Mouse (Mus musculus): ENCODE measurements at regions not wholly inside any gene's neighbourhood (a gene's known extent, or its start where the extent isn't known, plus 50 kb on each side); places are given as distances from the start of the nearest gene placed in this dataset.

DNA sequence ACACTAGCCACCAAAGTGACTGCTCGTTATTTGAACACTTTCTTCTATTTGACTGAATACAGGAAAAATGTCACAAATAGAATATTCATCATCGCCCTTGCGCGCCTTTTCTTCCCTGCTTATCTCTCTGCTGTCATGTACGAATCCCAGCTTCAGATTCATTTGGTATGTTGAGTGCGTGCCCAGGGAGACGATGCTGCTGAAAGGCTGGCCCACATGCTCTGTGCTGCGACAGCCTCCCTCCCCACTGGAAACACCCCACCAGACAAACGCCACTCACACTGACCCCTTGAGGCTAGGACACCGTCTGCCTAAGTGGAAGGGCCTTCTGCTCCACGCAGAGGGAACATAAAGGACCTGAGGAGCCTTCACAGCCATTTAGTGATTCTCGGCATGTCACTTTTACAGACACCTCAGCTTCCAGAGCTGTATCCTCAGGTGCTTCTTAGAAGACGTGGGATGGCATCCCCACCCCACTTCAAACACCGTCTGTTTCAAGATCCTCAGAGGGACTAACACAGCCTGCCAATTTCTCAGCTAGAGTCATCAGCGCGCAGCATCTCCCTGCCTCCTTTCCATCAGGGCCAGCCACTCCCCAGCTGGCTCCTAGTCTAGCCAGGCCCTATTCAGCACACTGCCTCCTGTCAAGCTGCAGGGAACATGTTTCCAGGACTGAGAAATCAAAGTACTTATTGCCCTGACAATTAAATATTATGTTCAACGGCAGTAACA, 396.6 kb downstream of the Bcor start:
- no peak for DNase-seq (ENCODE audit: low spot score)
- H3K4me1 ChIP-seq (ENCODE audit: insufficient read depth, low read depth, low read length) = no peaks in the 10 kb centered on the region
- no peak for ATAC-seq (ENCODE audit: extremely low read depth, insufficient number of reproducible peaks, low FRiP score, poor library complexity, severe bottlenecking)
- TF ChIP-seq GATA2 (IDR thresholded peaks at IDR 0.05; ENCODE audit: borderline replicate concordance, low read depth, low read length) = no peak
- TF ChIP-seq CTCF (IDR thresholded peaks at IDR 0.05; ENCODE audit: low read depth, low read length) = no peak
- no peak for TF ChIP-seq TAL1 (conservative IDR thresholded peaks at IDR 0.05; ENCODE audit: low read depth, low read length)
- no peak for TF ChIP-seq GATA1 (IDR thresholded peaks at IDR 0.05; ENCODE audit: borderline replicate concordance, low read length)
- no peak for TF ChIP-seq POLR2AphosphoS5 (IDR thresholded peaks at IDR 0.05; ENCODE audit: insufficient replicate concordance, low read depth, low read length)
- no peaks in the 10 kb centered on the region for H3K27me3 ChIP-seq (ENCODE audit: insufficient read depth, low read length)
- no peaks in the 10 kb centered on the region for H3K9me3 ChIP-seq (replicated peaks)
- no peaks in the 10 kb centered on the region for H3K36me3 ChIP-seq (replicated peaks)
- no peak overlapping the region for H3K4me3 ChIP-seq (ENCODE audit: low read depth, low read length)

DNA sequence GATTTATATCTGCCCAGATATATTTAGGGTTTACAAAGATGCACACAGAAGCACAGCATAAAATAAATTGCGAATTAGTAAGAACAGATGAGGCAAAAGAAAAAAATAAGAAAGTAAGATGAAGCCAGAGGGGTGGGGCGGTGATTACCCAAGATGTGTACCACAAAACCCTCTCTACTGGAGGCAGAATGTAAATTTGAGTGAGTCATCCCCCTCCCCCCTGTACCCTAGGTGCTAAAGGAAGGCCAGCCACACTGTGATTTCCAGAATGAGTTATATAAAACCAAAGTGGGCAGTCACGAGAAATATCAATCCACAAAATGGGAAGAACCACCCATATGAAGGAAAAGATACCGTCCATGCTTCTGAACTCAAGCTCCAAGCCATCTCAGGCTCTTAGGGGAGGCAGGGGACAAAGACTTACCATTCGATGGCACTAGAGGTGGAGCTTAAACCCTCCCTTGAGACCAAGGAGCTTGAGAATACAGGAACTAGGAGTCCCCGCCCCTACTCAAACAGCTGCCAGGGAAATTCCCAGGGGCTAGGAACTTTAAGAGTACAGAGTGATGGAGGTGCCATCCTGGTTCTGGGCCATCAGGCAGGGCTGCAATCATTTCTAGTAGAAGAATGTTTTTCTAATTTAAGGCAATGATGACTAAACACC, 383.8 kb downstream of the Bcor start:
- no peak for DNase-seq (ENCODE audit: low spot score)

DNA sequence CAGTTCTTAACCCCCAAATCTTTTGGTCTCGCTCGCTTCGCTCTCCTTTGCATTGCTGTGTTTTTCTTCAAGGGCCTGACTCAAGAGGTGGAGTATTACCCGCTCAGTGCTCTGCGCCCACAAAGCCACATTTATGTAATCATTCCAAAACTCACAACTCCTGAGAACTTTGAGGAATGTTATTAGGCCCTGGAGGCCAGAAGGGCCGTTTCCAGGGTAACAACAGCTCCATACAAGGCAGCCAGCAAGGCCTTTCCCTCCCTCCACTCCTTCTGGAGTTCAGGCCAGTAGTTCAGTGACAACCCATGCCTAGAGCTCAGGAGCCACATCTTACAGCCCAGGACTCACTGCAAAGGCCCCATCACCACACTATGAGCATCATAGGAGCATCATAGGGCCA, 365.1 kb downstream of the Bcor start:
- Histone ChIP-seq H3K9me3 (replicated peaks) (no peaks in the 10 kb centered on the region), H3K4me1 (ENCODE audit: insufficient read depth, low read depth, low read length) (no peaks in the 10 kb centered on the region), H3K36me3 (replicated peaks) (no peaks in the 10 kb centered on the region), H3K27me3 (ENCODE audit: insufficient read depth, low read length) (peaks cover 4% of the 10 kb centered on the region; the same call in 1 of the 2 replicates), H3K4me3 (ENCODE audit: low read depth, low read length) (no peak overlapping the region)
- no peak for TF ChIP-seq POLR2AphosphoS5 (IDR thresholded peaks at IDR 0.05; ENCODE audit: insufficient replicate concordance, low read depth, low read length)
- no peak for TF ChIP-seq GATA1 (IDR thresholded peaks at IDR 0.05; ENCODE audit: borderline replicate concordance, low read length)
- no peak for TF ChIP-seq GATA2 (IDR thresholded peaks at IDR 0.05; ENCODE audit: borderline replicate concordance, low read depth, low read length)
- TF ChIP-seq CTCF (IDR thresholded peaks at IDR 0.05; ENCODE audit: low read depth, low read length) = no peak
- TF ChIP-seq TAL1 (conservative IDR thresholded peaks at IDR 0.05; ENCODE audit: low read depth, low read length) = no peak
- no peak for DNase-seq (ENCODE audit: low spot score)
- ATAC-seq (ENCODE audit: extremely low read depth, insufficient number of reproducible peaks, low FRiP score, poor library complexity, severe bottlenecking) = no peak

More for the DNA sequence above, 383.8 kb downstream of the Bcor start:
- H3K4me3 ChIP-seq (ENCODE audit: low read depth, low read length) = no peak overlapping the region
- H3K4me1 ChIP-seq (ENCODE audit: insufficient read depth, low read depth, low read length) = no peaks in the 10 kb centered on the region
- H3K9me3 ChIP-seq (replicated peaks) = no peaks in the 10 kb centered on the region
- H3K27me3 ChIP-seq (ENCODE audit: insufficient read depth, low read length) = peaks cover 9% of the 10 kb centered on the region
- ATAC-seq (ENCODE audit: extremely low read depth, insufficient number of reproducible peaks, low FRiP score, poor library complexity, severe bottlenecking) = no peak
- TF ChIP-seq TAL1 (conservative IDR thresholded peaks at IDR 0.05; ENCODE audit: low read depth, low read length) (no peak), GATA2 (IDR thresholded peaks at IDR 0.05; ENCODE audit: borderline replicate concordance, low read depth, low read length) (no peak), GATA1 (IDR thresholded peaks at IDR 0.05; ENCODE audit: borderline replicate concordance, low read length) (no peak), POLR2AphosphoS5 (IDR thresholded peaks at IDR 0.05; ENCODE audit: insufficient replicate concordance, low read depth, low read length) (no peak), CTCF (IDR thresholded peaks at IDR 0.05; ENCODE audit: low read depth, low read length) (no peak)
- H3K36me3 ChIP-seq (replicated peaks) = no peaks in the 10 kb centered on the region

DNA sequence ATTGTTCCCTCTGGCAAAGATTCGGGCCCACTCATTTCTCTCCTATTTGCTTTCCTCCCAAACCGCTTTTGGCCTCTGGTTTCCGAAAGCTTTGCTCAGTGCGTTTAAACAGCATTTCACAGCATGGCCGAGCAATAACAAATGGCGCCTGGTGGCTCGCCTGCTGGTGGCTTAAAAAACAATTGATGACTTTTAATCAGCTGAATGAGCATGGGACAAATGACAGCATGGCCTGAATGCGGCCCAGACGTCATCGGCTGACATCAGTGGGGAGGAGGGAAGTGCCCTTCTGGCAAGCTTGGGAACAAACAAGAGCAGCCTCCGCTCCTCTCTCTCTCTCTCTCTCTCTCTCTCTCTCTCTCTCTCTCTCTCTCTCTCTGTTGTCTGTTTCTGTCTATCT, 362.3 kb downstream of the Bcor start:
- no peak for TF ChIP-seq GATA1 (IDR thresholded peaks at IDR 0.05; ENCODE audit: borderline replicate concordance, low read length)
- no peak for TF ChIP-seq CTCF (IDR thresholded peaks at IDR 0.05; ENCODE audit: low read depth, low read length)
- no peak for TF ChIP-seq GATA2 (IDR thresholded peaks at IDR 0.05; ENCODE audit: borderline replicate concordance, low read depth, low read length)
- TF ChIP-seq POLR2AphosphoS5 (IDR thresholded peaks at IDR 0.05; ENCODE audit: insufficient replicate concordance, low read depth, low read length) = no peak
- TF ChIP-seq TAL1 (conservative IDR thresholded peaks at IDR 0.05; ENCODE audit: low read depth, low read length) = no peak
- no peak overlapping the region for H3K4me3 ChIP-seq (ENCODE audit: low read depth, low read length)
- ATAC-seq (ENCODE audit: extremely low read depth, insufficient number of reproducible peaks, low FRiP score, poor library complexity, severe bottlenecking) (no peak), DNase-seq (ENCODE audit: low spot score) (no peak)
- no peaks in the 10 kb centered on the region for H3K36me3 ChIP-seq (replicated peaks)
- H3K9me3 ChIP-seq (replicated peaks) = no peaks in the 10 kb centered on the region
- 0 out of 2 replicates have a peak, but pooled peaks cover 2% of the 10 kb centered on the region for H3K4me1 ChIP-seq (ENCODE audit: insufficient read depth, low read depth, low read length)
- peaks cover 8% of the 10 kb centered on the region; the same call in 1 of the 2 replicates for H3K27me3 ChIP-seq (ENCODE audit: insufficient read depth, low read length)

DNA sequence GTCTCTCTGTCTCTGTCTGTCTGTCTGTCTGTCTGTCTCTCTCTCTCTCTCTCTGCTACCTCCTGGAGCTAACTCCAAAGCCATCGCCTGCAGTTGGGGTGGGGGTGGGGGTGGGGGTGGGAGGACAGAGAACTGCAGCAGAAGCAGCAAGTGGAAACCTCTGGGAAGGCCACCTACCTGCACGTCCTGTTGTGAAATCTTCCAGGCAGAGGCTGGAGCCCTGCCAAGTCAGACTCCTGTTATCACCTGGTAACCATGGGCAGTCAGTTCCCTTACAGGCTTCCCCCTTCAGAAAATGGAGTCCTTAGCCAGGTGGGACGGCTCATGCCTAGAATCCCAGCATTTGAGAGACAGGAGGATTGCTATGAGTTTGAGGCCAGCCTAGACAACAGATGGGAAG, 361.8 kb downstream of the Bcor start:
- no peak for ATAC-seq (ENCODE audit: extremely low read depth, insufficient number of reproducible peaks, low FRiP score, poor library complexity, severe bottlenecking)
- TF ChIP-seq TAL1 (conservative IDR thresholded peaks at IDR 0.05; ENCODE audit: low read depth, low read length) (no peak), CTCF (IDR thresholded peaks at IDR 0.05; ENCODE audit: low read depth, low read length) (no peak), GATA2 (IDR thresholded peaks at IDR 0.05; ENCODE audit: borderline replicate concordance, low read depth, low read length) (no peak)
- peaks cover 2% of the 10 kb centered on the region; the same call in 1 of the 2 replicates for H3K4me1 ChIP-seq (ENCODE audit: insufficient read depth, low read depth, low read length)
- peaks cover 9% of the 10 kb centered on the region; the same call in 1 of the 2 replicates for H3K27me3 ChIP-seq (ENCODE audit: insufficient read depth, low read length)
- no peaks in the 10 kb centered on the region for H3K36me3 ChIP-seq (replicated peaks)
- H3K9me3 ChIP-seq (replicated peaks) = no peaks in the 10 kb centered on the region
- DNase-seq (ENCODE audit: low spot score) = no peak
- no peak overlapping the region for H3K4me3 ChIP-seq (ENCODE audit: low read depth, low read length)

DNA sequence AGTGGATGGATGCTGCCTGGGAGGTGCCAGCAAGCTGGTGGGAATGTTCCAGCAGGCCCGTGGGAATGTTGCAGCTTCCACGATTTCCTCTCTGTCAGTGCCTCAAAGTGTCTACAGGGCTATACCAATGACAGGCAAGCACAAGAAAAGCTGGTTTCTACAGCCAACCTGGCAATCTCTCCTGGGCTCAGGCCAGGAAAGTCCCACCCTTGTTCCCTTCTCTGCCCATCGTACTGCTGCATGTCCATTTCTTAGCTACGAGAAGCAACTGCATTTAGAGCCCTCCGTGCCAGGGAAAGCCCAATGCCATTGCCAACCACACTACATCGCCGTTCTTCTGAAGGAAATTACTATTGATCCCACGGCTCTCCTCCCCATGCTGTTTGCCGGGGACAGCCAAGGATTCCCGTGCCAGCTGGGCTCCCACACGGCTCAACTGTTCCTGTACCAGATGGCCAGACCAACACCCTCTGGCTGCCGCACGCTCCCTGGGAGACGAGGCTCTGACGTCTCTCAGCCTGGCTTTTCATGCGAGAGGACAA, 359.7 kb downstream of the Bcor start:
- Histone ChIP-seq H3K9me3 (replicated peaks) (no peaks in the 10 kb centered on the region), H3K36me3 (replicated peaks) (no peaks in the 10 kb centered on the region), H3K4me1 (ENCODE audit: insufficient read depth, low read depth, low read length) (peaks cover 5% of the 10 kb centered on the region; the same call in 1 of the 2 replicates), H3K4me3 (ENCODE audit: low read depth, low read length) (no peak overlapping the region), H3K27me3 (ENCODE audit: insufficient read depth, low read length) (peaks cover 11% of the 10 kb centered on the region; the same call in 1 of the 2 replicates)
- ATAC-seq (ENCODE audit: extremely low read depth, insufficient number of reproducible peaks, low FRiP score, poor library complexity, severe bottlenecking) (no peak), DNase-seq (ENCODE audit: low spot score) (no peak)
- no peak for TF ChIP-seq GATA2 (IDR thresholded peaks at IDR 0.05; ENCODE audit: borderline replicate concordance, low read depth, low read length)
- TF ChIP-seq POLR2AphosphoS5 (IDR thresholded peaks at IDR 0.05; ENCODE audit: insufficient replicate concordance, low read depth, low read length) = no peak
- no peak for TF ChIP-seq CTCF (IDR thresholded peaks at IDR 0.05; ENCODE audit: low read depth, low read length)
- no peak for TF ChIP-seq TAL1 (conservative IDR thresholded peaks at IDR 0.05; ENCODE audit: low read depth, low read length)
- TF ChIP-seq GATA1 (IDR thresholded peaks at IDR 0.05; ENCODE audit: borderline replicate concordance, low read length) = no peak

Data from G1E (cell line).